Comparison of ENCODE assay signal across 24 mouse cellular contexts in the genomic region with DNA sequence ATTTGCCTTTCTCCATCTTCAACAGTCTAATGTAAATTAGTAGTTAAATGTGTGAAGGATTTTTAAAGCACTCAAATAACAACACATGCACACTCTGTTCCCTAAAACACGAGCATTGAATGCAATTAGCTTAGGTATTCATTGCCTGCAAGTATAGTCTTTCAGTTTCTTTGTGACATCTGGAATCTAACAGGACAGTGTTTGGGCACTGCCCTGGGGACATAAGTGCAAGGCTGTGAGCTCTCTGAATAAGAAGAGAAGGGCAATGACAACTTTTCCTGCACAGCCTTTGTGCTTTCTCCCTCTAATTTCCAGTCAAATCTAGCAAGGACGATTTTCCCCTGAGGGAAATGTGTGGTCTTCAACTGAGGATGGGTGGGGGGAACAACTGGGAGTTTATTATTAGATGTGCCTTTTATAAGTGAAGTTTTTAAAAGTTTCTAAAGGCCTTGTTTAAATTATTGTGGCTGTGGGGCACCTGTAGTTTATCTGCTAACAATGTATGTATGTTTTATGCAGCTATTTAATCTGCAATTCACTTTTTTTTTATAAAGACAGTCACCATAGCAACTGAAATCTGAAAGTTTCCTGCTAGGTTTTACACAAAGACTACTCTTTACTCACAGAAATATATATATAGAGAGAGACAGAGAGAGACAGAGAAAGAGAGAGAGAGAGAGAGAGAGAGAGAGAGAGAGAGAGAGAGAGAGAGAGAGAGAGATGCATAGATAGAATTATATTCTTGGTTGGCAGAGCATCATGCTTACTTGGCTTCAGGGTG.
DNase-seq lines count a peak whose midpoint lies in the region; ATAC-seq and TF ChIP-seq lines count a peak whose summit lies in the region.
"Had no signal": no experiment of that assay in that cellular context is flagged by ENCODE, and none has a peak within 500 bp of the region (broad histone marks: within the 10 kb centered on the region; RNA-seq: fewer than 3 reads in every experiment).

No protein-coding gene starts in this region.

- in situ Hi-C loops in ES-E14 (cut with MboI; ENCODE audit: low sequenced_read_pairs in 2 of 2, unreplicated experiment in 2 of 2), result no loop called here

- no peak for TF ChIP-seq CTCF in forebrain, postnatal 0 days (IDR thresholded peaks at IDR 0.05; ENCODE audit: low read depth)
- TF ChIP-seq CTCF in midbrain, postnatal 0 days (IDR thresholded peaks at IDR 0.05), result no peak

- H3K4me1 ChIP-seq in forebrain, postnatal 0 days (ENCODE audit: insufficient read depth), result 0 out of 2 replicates have a peak, but pooled peaks cover 3% of the 10 kb centered on the region
- no peaks in the 10 kb centered on the region; the same call in 1 of the 2 replicates for H3K4me1 ChIP-seq in forebrain, embryonic 16.5 days (replicated peaks; ENCODE audit: control insufficient read depth, insufficient read depth, low read length)
- no peaks in the 10 kb centered on the region for H3K4me1 ChIP-seq in ES-E14 (ENCODE audit: control insufficient read depth in 2 of 2, insufficient read depth in 2 of 2, low read length in 2 of 2, poor library complexity in 1 of 2)
- no peaks in the 10 kb centered on the region for H3K4me1 ChIP-seq in midbrain, postnatal 0 days (ENCODE audit: insufficient read depth, low read length)
- H3K4me1 ChIP-seq: heart, embryonic 15.5 days; liver, embryonic 12.5 days; stomach, embryonic 15.5 days had no signal

- peak; percentile 62 for ATAC-seq in forebrain, postnatal 0 days
- ATAC-seq in forebrain, embryonic 16.5 days, result no peak
- peak; percentile 56; the same call in 1 of the 2 replicates for ATAC-seq in midbrain, postnatal 0 days (ENCODE audit: low FRiP score)
- ATAC-seq: forebrain, embryonic 14.5 days; hindbrain, embryonic 16.5 days; liver, embryonic 12.5 days; liver, postnatal 0 days; Patski had no signal

- H3K27ac ChIP-seq in forebrain, postnatal 0 days (ENCODE audit: low read depth, low read length), result no peak overlapping the region
- H3K27ac ChIP-seq in forebrain, embryonic 16.5 days (ENCODE audit: low read length), result no peak overlapping the region
- no peak overlapping the region for H3K27ac ChIP-seq in ES-E14 (ENCODE audit: insufficient read depth, low read depth, low read length, poor library complexity, severe bottlenecking)
- 0 out of 2 replicates have a peak overlapping the region, but pooled peaks have one; percentile 26 for H3K27ac ChIP-seq in midbrain, postnatal 0 days (ENCODE audit: low read depth, low read length)
- H3K27ac ChIP-seq: heart, embryonic 15.5 days; liver, embryonic 12.5 days; stomach, embryonic 15.5 days had no signal

- no peaks in the 10 kb centered on the region for H3K9me3 ChIP-seq in forebrain, postnatal 0 days (ENCODE audit: low read length)
- H3K9me3 ChIP-seq in forebrain, embryonic 16.5 days (ENCODE audit: control insufficient read depth, low read length), result no peaks in the 10 kb centered on the region
- no peaks in the 10 kb centered on the region for H3K9me3 ChIP-seq in ES-E14 (ENCODE audit: control insufficient read depth, insufficient read depth, low read depth, low read length)
- no peaks in the 10 kb centered on the region for H3K9me3 ChIP-seq in midbrain, postnatal 0 days (ENCODE audit: low read length)
- H3K9me3 ChIP-seq: heart, embryonic 15.5 days; liver, embryonic 12.5 days; stomach, embryonic 15.5 days had no signal

- peak; percentile 21 for DNase-seq in forebrain, postnatal 0 days
- DNase-seq in ES-E14 (ENCODE audit: low read depth, low spot score), result peak; percentile 26
- peak; percentile 71 for DNase-seq in ZHBTc4 (ENCODE audit: low read depth, low spot score)
- no peak for DNase-seq in midbrain, postnatal 0 days (ENCODE audit: low spot score)
- no peak for DNase-seq in layer of hippocampus, adult 18-20 months (ENCODE audit: low spot score in 2 of 2)
- DNase-seq: adrenal gland, postnatal 25 days; B cell, adult 2 months; cerebellum, adult 8-10 months; cerebellum, postnatal 25 days; gastrocnemius, postnatal 14 days; kidney, adult 2 months; kidney, postnatal 4 days; layer of hippocampus, postnatal 36 days; left cerebral cortex, postnatal 4 days; liver, postnatal 0 days; lung, postnatal 36 days had no signal

- WGBS in forebrain, postnatal 0 days, result 3% methylated on average over 2 of the region's 2 CpGs
- WGBS in forebrain, embryonic 16.5 days, result 3% methylated on average over 2 of the region's 2 CpGs
- WGBS in midbrain, postnatal 0 days, result 30% methylated on average over 2 of the region's 2 CpGs

- no peak overlapping the region for H3K4me3 ChIP-seq in forebrain, postnatal 0 days (ENCODE audit: low read depth, low read length)
- H3K4me3 ChIP-seq in forebrain, embryonic 16.5 days (replicated peaks; ENCODE audit: low read length), result no peak overlapping the region
- no peak overlapping the region for H3K4me3 ChIP-seq in ES-E14 (ENCODE audit: insufficient read depth in 1 of 2, low read depth in 1 of 2, low read length in 2 of 2, poor library complexity in 1 of 2, severe bottlenecking in 1 of 2)
- H3K4me3 ChIP-seq in midbrain, postnatal 0 days (ENCODE audit: low read depth, low read length), result no peak overlapping the region
- H3K4me3 ChIP-seq: heart, embryonic 15.5 days; liver, embryonic 12.5 days; stomach, embryonic 15.5 days had no signal

- no peaks in the 10 kb centered on the region for H3K36me3 ChIP-seq in forebrain, postnatal 0 days (ENCODE audit: insufficient read depth)
- no peaks in the 10 kb centered on the region for H3K36me3 ChIP-seq in forebrain, embryonic 16.5 days (ENCODE audit: control insufficient read depth, insufficient read depth)
- H3K36me3 ChIP-seq in ES-E14 (ENCODE audit: control insufficient read depth, insufficient read depth, low read length, poor library complexity, severe bottlenecking), result no peaks in the 10 kb centered on the region
- H3K36me3 ChIP-seq in midbrain, postnatal 0 days (ENCODE audit: insufficient read depth, low read length), result no peaks in the 10 kb centered on the region
- H3K36me3 ChIP-seq: heart, embryonic 15.5 days; liver, embryonic 12.5 days; stomach, embryonic 15.5 days had no signal

- H3K4me2 ChIP-seq in forebrain, postnatal 0 days (ENCODE audit: low read depth), result no peak overlapping the region
- H3K4me2 ChIP-seq in forebrain, embryonic 16.5 days (ENCODE audit: low read length), result no peak overlapping the region
- H3K4me2 ChIP-seq in midbrain, postnatal 0 days (ENCODE audit: low read depth, low read length, poor library complexity, severe bottlenecking), result no peak overlapping the region
- H3K4me2 ChIP-seq: heart, embryonic 15.5 days; liver, embryonic 12.5 days; stomach, embryonic 15.5 days had no signal

- no peak overlapping the region for H3K9ac ChIP-seq in forebrain, postnatal 0 days
- H3K9ac ChIP-seq in forebrain, embryonic 16.5 days (replicated peaks; ENCODE audit: low read depth, low read length), result no peak overlapping the region
- H3K9ac ChIP-seq in ES-E14 (ENCODE audit: insufficient read depth, low read depth, low read length, poor library complexity, severe bottlenecking), result no peak overlapping the region
- H3K9ac ChIP-seq in midbrain, postnatal 0 days (replicated peaks; ENCODE audit: low read length, poor library complexity, severe bottlenecking), result no peak overlapping the region
- H3K9ac ChIP-seq: heart, embryonic 15.5 days; liver, embryonic 12.5 days; liver, postnatal 0 days; stomach, embryonic 15.5 days had no signal

- H3K27me3 ChIP-seq in forebrain, postnatal 0 days (ENCODE audit: insufficient read depth, low read length), result no peaks in the 10 kb centered on the region
- no peaks in the 10 kb centered on the region for H3K27me3 ChIP-seq in forebrain, embryonic 16.5 days (replicated peaks; ENCODE audit: control insufficient read depth, insufficient read depth, low read length)
- no peaks in the 10 kb centered on the region for H3K27me3 ChIP-seq in midbrain, postnatal 0 days (ENCODE audit: insufficient read depth, low read length)
- H3K27me3 ChIP-seq: CH12.LX; heart, embryonic 15.5 days; liver, embryonic 12.5 days; Patski; stomach, embryonic 15.5 days had no signal

TF ChIP-seq in ES-E14, 5 proteins besides CTCF, POLR2A, EP300 and RAD21:
- no peak for TF ChIP-seq HCFC1 (IDR thresholded peaks at IDR 0.05; ENCODE audit: borderline replicate concordance, insufficient read depth, low read length)
- TF ChIP-seq CHD2 (IDR thresholded peaks at IDR 0.05; ENCODE audit: low read depth, low read length), result no peak
- no peak for TF ChIP-seq ZC3H11A (IDR thresholded peaks at IDR 0.05; ENCODE audit: borderline replicate concordance, low read depth, low read length)
- no peak for TF ChIP-seq ZNF384 (IDR thresholded peaks at IDR 0.05; ENCODE audit: low read depth, low read length)
- TF ChIP-seq MAFK (IDR thresholded peaks at IDR 0.05; ENCODE audit: insufficient read depth, low read depth, low read length), result no peak

Comparison
In these comparisons a context has a peak if more than half of its experiments do, and no peak if none do; other contexts are left out.
1. DNase-seq: peak in forebrain, postnatal 0 days (single experiment), ES-E14 (single experiment) and ZHBTc4 (single experiment); none in midbrain, postnatal 0 days (single experiment) and layer of hippocampus, adult 18-20 months (0 of 2).